Mouse (Mus musculus) heart, embryonic 10.5 days (tissue): ENCODE results near the gene Doc2a. TPM values are rescaled to one million over a fixed set of nuclear protein-coding genes. Genes with fewer than 3 reads are reported as not detected.
A peak's percentile ranks its signal among the peaks of the same experiment; 100 is the strongest.

Experiments
- DNase-seq: peaks from one replicate; pipeline ENCODE4 v3.0.0-alpha.2; 2017; ENCODE audit warnings: low spot score
- H3K27ac ChIP-seq: fragments of 300-500 bp; sonication (generic); 2 replicates; pipeline ENCODE4 v1.5.1; 2016; ENCODE audit warnings: mild to moderate bottlenecking
- H3K27me3 ChIP-seq: fragments of 300-500 bp; sonication (generic); 2 replicates; pipeline ENCODE4 v1.6.1; 2016; ENCODE audit warnings: mild to moderate bottlenecking; ENCODE audit not compliant: poor library complexity, insufficient read depth, severe bottlenecking
- H3K36me3 ChIP-seq: fragments of 300-500 bp; sonication (generic); 2 replicates; pipeline ENCODE4 v1.6.1; 2016; ENCODE audit warnings: mild to moderate bottlenecking, moderate library complexity
- H3K4me1 ChIP-seq: fragments of 300-500 bp; sonication (generic); 2 replicates; pipeline ENCODE4 v1.6.1; 2016; ENCODE audit warnings: mild to moderate bottlenecking
- H3K4me3 ChIP-seq: fragments of 300-500 bp; sonication (generic); 2 replicates; pipeline ENCODE4 v1.5.1; 2016; ENCODE audit warnings: mild to moderate bottlenecking, moderate library complexity
- H3K9me3 ChIP-seq: fragments of 300-500 bp; sonication (generic); 2 replicates; pipeline ENCODE4 v1.6.1; 2016; ENCODE audit warnings: mild to moderate bottlenecking, moderate library complexity
- WGBS: fragments of 180-500 bp; shearing (Covaris S2); methylation state at CpG from one replicate; pipeline ENCODE4 v1.1.7; 2016; 5-methylcytosine and 5-hydroxymethylcytosine counted together
- polyA plus RNA-seq: library from polyadenylated mRNA; unstranded; fragments of >200 nt; fragmentation: Nextera tagmentation; extraction: Ambion mirVana; gene quantifications from 2 replicates; pipeline ENCODE4 v1.2.1, GENCODE M21; 2016

Gene Doc2a
- polyA plus RNA-seq, 1 experiment from 2014 or later, result 0.64 TPM

- Histone ChIP-seq H3K36me3 (peaks cover 71% of the 10 kb centered on the region), H3K27ac (peak overlapping the region; percentile 91)
- 65% methylated on average over 5 of the region's 5 CpGs for WGBS
These were observed 13.8 kb downstream of the Doc2a start for GRCm38 (mm10) chr7:126860987-126861386.

GRCm38 (mm10) chr7:126861429-126862130, 14.4 kb downstream of the Doc2a start, which contains the start of gene Hirip3:
Hirip3 (plus strand) TSS chr7:126861972.
- Histone ChIP-seq H3K4me3 (peak within 1 kb of the TSS; percentile 76), H3K27ac (peak within 1 kb of the TSS; percentile 91), H3K4me1 (peaks cover 32% of the 10 kb centered on the region), H3K36me3 (peaks cover 71% of the 10 kb centered on the region), H3K9me3 (no peaks in the 10 kb centered on the region), H3K27me3 (no peaks in the 10 kb centered on the region)
- 2% methylated on average over 42 of the region's 42 CpGs for WGBS
- peak; percentile 98 for DNase-seq

More at GRCm38 (mm10) chr7:126860987-126861386, 13.8 kb downstream of the Doc2a start:
- Histone ChIP-seq H3K4me3 (peak overlapping the region; percentile 76), H3K27me3 (no peaks in the 10 kb centered on the region), H3K9me3 (no peaks in the 10 kb centered on the region), H3K4me1 (peaks cover 32% of the 10 kb centered on the region)
- no peak for DNase-seq

GRCm38 (mm10) chr7:126862147-126862784, 15.1 kb downstream of the Doc2a start, which contains the start of gene Ino80e:
Ino80e (minus strand) TSS chr7:126862377.
- H3K4me1 ChIP-seq, result peaks cover 30% of the 10 kb centered on the region
- peak within 1 kb of the TSS; percentile 91 for H3K27ac ChIP-seq
- 0% methylated on average over 41 of the region's 41 CpGs for WGBS
- H3K27me3 ChIP-seq, result no peaks in the 10 kb centered on the region
- peak; percentile 97 for DNase-seq
- H3K9me3 ChIP-seq, result no peaks in the 10 kb centered on the region
- peaks cover 71% of the 10 kb centered on the region for H3K36me3 ChIP-seq
- H3K4me3 ChIP-seq, result peak within 1 kb of the TSS; percentile 76

- Histone ChIP-seq H3K27ac (peak overlapping the region; percentile 91), H3K36me3 (peaks cover 71% of the 10 kb centered on the region), H3K9me3 (no peaks in the 10 kb centered on the region), H3K27me3 (no peaks in the 10 kb centered on the region), H3K4me1 (peaks cover 30% of the 10 kb centered on the region), H3K4me3 (peak overlapping the region; percentile 76)
- no peak for DNase-seq
- 76% methylated on average over 6 of the region's 6 CpGs for WGBS
These were observed 16.6 kb downstream of the Doc2a start for GRCm38 (mm10) chr7:126863791-126864190.

GRCm38 (mm10) chr7:126867534-126867933, 20.3 kb downstream of the Doc2a start:
- H3K4me1 ChIP-seq, result peaks cover 23% of the 10 kb centered on the region
- H3K27me3 ChIP-seq, result no peaks in the 10 kb centered on the region
- H3K4me3 ChIP-seq, result no peak overlapping the region
- no peak for DNase-seq
- H3K36me3 ChIP-seq, result peaks cover 94% of the 10 kb centered on the region
- WGBS, result 88% methylated on average over 2 of the region's 2 CpGs
- H3K27ac ChIP-seq, result no peak overlapping the region
- no peaks in the 10 kb centered on the region for H3K9me3 ChIP-seq

- 85% methylated on average over 12 of the region's 12 CpGs for WGBS
- no peak overlapping the region for H3K27ac ChIP-seq
- H3K4me3 ChIP-seq, result no peak overlapping the region
- H3K9me3 ChIP-seq, result no peaks in the 10 kb centered on the region
- no peak for DNase-seq
- H3K27me3 ChIP-seq, result no peaks in the 10 kb centered on the region
- H3K36me3 ChIP-seq, result peaks cover 98% of the 10 kb centered on the region
- H3K4me1 ChIP-seq, result peaks cover 18% of the 10 kb centered on the region
These were observed 20.8 kb downstream of the Doc2a start for GRCm38 (mm10) chr7:126868003-126868402.

GRCm38 (mm10) chr7:126869780-126870519, 22.7 kb downstream of the Doc2a start:
- Histone ChIP-seq H3K27me3 (no peaks in the 10 kb centered on the region), H3K36me3 (peaks cover 99% of the 10 kb centered on the region), H3K4me1 (0 out of 2 replicates have a peak, but pooled peaks cover 3% of the 10 kb centered on the region), H3K4me3 (no peak overlapping the region), H3K9me3 (no peaks in the 10 kb centered on the region), H3K27ac (no peak overlapping the region)
- DNase-seq, result no peak
- 92% methylated on average over 23 of the region's 23 CpGs for WGBS

GRCm38 (mm10) chr7:126870520-126870891, 23.3 kb downstream of the Doc2a start:
- no peak for DNase-seq
- Histone ChIP-seq H3K4me3 (no peak overlapping the region), H3K27me3 (no peaks in the 10 kb centered on the region), H3K27ac (no peak overlapping the region), H3K36me3 (peaks cover 99% of the 10 kb centered on the region), H3K4me1 (0 out of 2 replicates have a peak, but pooled peaks cover 3% of the 10 kb centered on the region), H3K9me3 (no peaks in the 10 kb centered on the region)
- 97% methylated on average over 2 of the region's 2 CpGs for WGBS

- 93% methylated on average over 1 of the region's 1 CpGs for WGBS
- no peak overlapping the region for H3K4me3 ChIP-seq
- peaks cover 83% of the 10 kb centered on the region for H3K36me3 ChIP-seq
- H3K27ac ChIP-seq, result no peak overlapping the region
- H3K9me3 ChIP-seq, result no peaks in the 10 kb centered on the region
- H3K27me3 ChIP-seq, result no peaks in the 10 kb centered on the region
- no peak for DNase-seq
- H3K4me1 ChIP-seq, result peaks cover 9% of the 10 kb centered on the region
These were observed 30.0 kb downstream of the Doc2a start for GRCm38 (mm10) chr7:126877239-126877638.

GRCm38 (mm10) chr7:126881040-126881439, 33.8 kb downstream of the Doc2a start:
- Histone ChIP-seq H3K27ac (peak overlapping the region; percentile 63; the same call in 1 of the 2 replicates), H3K9me3 (no peaks in the 10 kb centered on the region), H3K36me3 (peaks cover 45% of the 10 kb centered on the region), H3K27me3 (no peaks in the 10 kb centered on the region), H3K4me1 (peaks cover 30% of the 10 kb centered on the region), H3K4me3 (peak overlapping the region; percentile 80)
- no peak for DNase-seq
- 64% methylated on average over 6 of the region's 6 CpGs for WGBS

- 0% methylated on average over 15 of the region's 15 CpGs for WGBS
- Histone ChIP-seq H3K4me1 (peaks cover 30% of the 10 kb centered on the region), H3K36me3 (peaks cover 19% of the 10 kb centered on the region), H3K4me3 (peak overlapping the region; percentile 80), H3K9me3 (no peaks in the 10 kb centered on the region), H3K27ac (peak overlapping the region; percentile 93), H3K27me3 (no peaks in the 10 kb centered on the region)
- no peak for DNase-seq
These were observed 36.5 kb downstream of the Doc2a start for GRCm38 (mm10) chr7:126883731-126884181.

GRCm38 (mm10) chr7:126884286-126885164, 37.3 kb downstream of the Doc2a start, which contains the start of gene Taok2:
Taok2 (minus strand) TSS chr7:126884703.
- H3K36me3 ChIP-seq, result peaks cover 12% of the 10 kb centered on the region
- no peaks in the 10 kb centered on the region for H3K9me3 ChIP-seq
- H3K4me3 ChIP-seq, result peak within 1 kb of the TSS; percentile 80
- DNase-seq, result peak; percentile 99
- peak within 1 kb of the TSS; percentile 93 for H3K27ac ChIP-seq
- under 1% methylated on average over 56 of the region's 56 CpGs for WGBS
- no peaks in the 10 kb centered on the region for H3K27me3 ChIP-seq
- peaks cover 30% of the 10 kb centered on the region for H3K4me1 ChIP-seq
